Mouse (Mus musculus): ENCODE results near the gene Csde1. TPM values are rescaled to one million over a fixed set of nuclear protein-coding genes. Genes with fewer than 3 reads are reported as not detected.

Csde1 gene
- polyA plus RNA-seq, 1 experiment = 35.0 TPM

- Histone ChIP-seq H3K4me3 (ENCODE audit: control insufficient read depth, insufficient read depth, low read length) (no peak overlapping the region), H3K4me1 (replicated peaks; ENCODE audit: control insufficient read depth, insufficient read depth, low read length) (no peaks in the 10 kb centered on the region), H3K27me3 (ENCODE audit: control insufficient read depth, insufficient read depth, low read length) (no peaks in the 10 kb centered on the region), H3K27ac (ENCODE audit: control insufficient read depth, insufficient read depth, low read length) (no peak overlapping the region), H3K36me3 (ENCODE audit: control insufficient read depth, insufficient read depth, low read length) (no peaks in the 10 kb centered on the region)
- no peak for DNase-seq
- TF ChIP-seq POLR2A (IDR thresholded peaks at IDR 0.05; ENCODE audit: control insufficient read depth, extremely low read depth, insufficient read depth, low read length, poor library complexity) (no peak), CTCF (IDR thresholded peaks at IDR 0.05; ENCODE audit: borderline replicate concordance, control insufficient read depth, extremely low read depth, insufficient read depth, low read length, poor library complexity) (no peak)
- WGBS = 91% methylated on average over 9 of the region's 9 CpGs
Observed at GRCm38 (mm10) chr3:103075871-103076270, 55.6 kb downstream of the Csde1 start.

GRCm38 (mm10) chr3:103076476-103076875 lies 56.2 kb downstream of the Csde1 start:
- no peak for DNase-seq
- no peak overlapping the region for H3K4me3 ChIP-seq (ENCODE audit: control insufficient read depth, insufficient read depth, low read length)
- WGBS = 93% methylated on average over 9 of the region's 9 CpGs
- no peaks in the 10 kb centered on the region for H3K4me1 ChIP-seq (replicated peaks; ENCODE audit: control insufficient read depth, insufficient read depth, low read length)
- no peak for TF ChIP-seq POLR2A (IDR thresholded peaks at IDR 0.05; ENCODE audit: control insufficient read depth, extremely low read depth, insufficient read depth, low read length, poor library complexity)
- TF ChIP-seq CTCF (IDR thresholded peaks at IDR 0.05; ENCODE audit: borderline replicate concordance, control insufficient read depth, extremely low read depth, insufficient read depth, low read length, poor library complexity) = no peak
- H3K27ac ChIP-seq (ENCODE audit: control insufficient read depth, insufficient read depth, low read length) = no peak overlapping the region
- no peaks in the 10 kb centered on the region for H3K27me3 ChIP-seq (ENCODE audit: control insufficient read depth, insufficient read depth, low read length)
- no peaks in the 10 kb centered on the region for H3K36me3 ChIP-seq (ENCODE audit: control insufficient read depth, insufficient read depth, low read length)

DNA sequence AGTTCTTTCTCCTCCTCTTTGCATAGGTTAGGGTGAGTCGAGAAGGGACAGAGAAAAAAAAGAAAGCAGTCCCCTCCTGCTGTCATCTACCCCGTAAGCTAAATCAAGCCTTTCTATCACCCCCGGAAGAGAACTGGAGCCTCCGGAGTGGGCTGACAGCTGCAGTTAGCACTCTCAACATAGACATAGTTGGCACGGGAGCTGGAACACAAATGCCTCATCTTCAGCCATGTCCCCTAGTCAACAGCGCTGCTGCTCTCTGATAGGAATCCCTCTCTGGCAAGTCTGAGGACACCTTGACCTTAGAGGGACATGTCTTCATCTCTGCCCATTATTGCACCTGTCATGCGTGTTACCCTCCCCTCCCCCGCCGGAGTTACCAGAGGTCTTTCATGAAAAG lies 59.1 kb downstream of the Csde1 start:
- Histone ChIP-seq H3K27ac (ENCODE audit: control insufficient read depth, insufficient read depth, low read length) (no peak overlapping the region), H3K4me3 (ENCODE audit: control insufficient read depth, insufficient read depth, low read length) (no peak overlapping the region), H3K4me1 (replicated peaks; ENCODE audit: control insufficient read depth, insufficient read depth, low read length) (no peaks in the 10 kb centered on the region), H3K27me3 (ENCODE audit: control insufficient read depth, insufficient read depth, low read length) (no peaks in the 10 kb centered on the region), H3K36me3 (ENCODE audit: control insufficient read depth, insufficient read depth, low read length) (no peaks in the 10 kb centered on the region)
- TF ChIP-seq CTCF (IDR thresholded peaks at IDR 0.05; ENCODE audit: borderline replicate concordance, control insufficient read depth, extremely low read depth, insufficient read depth, low read length, poor library complexity) (no peak), POLR2A (IDR thresholded peaks at IDR 0.05; ENCODE audit: control insufficient read depth, extremely low read depth, insufficient read depth, low read length, poor library complexity) (no peak)
- no peak for DNase-seq
- WGBS = 97% methylated on average over 9 of the region's 9 CpGs

DNA sequence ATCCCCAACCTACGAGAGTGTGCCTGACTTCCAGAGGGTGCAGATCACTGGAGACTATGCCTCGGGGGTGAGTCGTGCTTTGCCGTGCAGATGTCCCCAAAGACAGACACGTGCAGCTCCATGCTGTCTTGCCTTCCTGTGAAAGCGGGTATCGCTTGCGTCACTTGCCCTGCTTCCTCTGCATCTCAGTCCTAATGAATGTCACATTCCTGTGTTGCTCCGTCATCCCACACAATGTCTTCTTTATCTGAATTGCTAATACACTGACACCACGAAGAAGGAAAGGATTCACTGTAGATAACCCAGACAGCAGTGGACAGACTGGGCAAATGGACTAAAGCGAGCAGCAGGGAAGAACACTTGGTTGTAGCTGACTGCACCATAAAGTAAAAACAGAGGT lies 60.8 kb downstream of the Csde1 start:
- Histone ChIP-seq H3K4me1 (replicated peaks; ENCODE audit: control insufficient read depth, insufficient read depth, low read length) (no peaks in the 10 kb centered on the region), H3K4me3 (ENCODE audit: control insufficient read depth, insufficient read depth, low read length) (no peak overlapping the region), H3K36me3 (ENCODE audit: control insufficient read depth, insufficient read depth, low read length) (no peaks in the 10 kb centered on the region), H3K27ac (ENCODE audit: control insufficient read depth, insufficient read depth, low read length) (no peak overlapping the region), H3K27me3 (ENCODE audit: control insufficient read depth, insufficient read depth, low read length) (no peaks in the 10 kb centered on the region)
- WGBS = 89% methylated on average over 11 of the region's 11 CpGs
- TF ChIP-seq POLR2A (IDR thresholded peaks at IDR 0.05; ENCODE audit: control insufficient read depth, extremely low read depth, insufficient read depth, low read length, poor library complexity) (no peak), CTCF (IDR thresholded peaks at IDR 0.05; ENCODE audit: borderline replicate concordance, control insufficient read depth, extremely low read depth, insufficient read depth, low read length, poor library complexity) (no peak)
- DNase-seq = no peak

- Histone ChIP-seq H3K4me1 (replicated peaks; ENCODE audit: control insufficient read depth, insufficient read depth, low read length) (no peaks in the 10 kb centered on the region), H3K36me3 (ENCODE audit: control insufficient read depth, insufficient read depth, low read length) (no peaks in the 10 kb centered on the region), H3K4me3 (ENCODE audit: control insufficient read depth, insufficient read depth, low read length) (no peak overlapping the region), H3K27ac (ENCODE audit: control insufficient read depth, insufficient read depth, low read length) (no peak overlapping the region), H3K27me3 (ENCODE audit: control insufficient read depth, insufficient read depth, low read length) (no peaks in the 10 kb centered on the region)
- 96% methylated on average over 17 of the region's 17 CpGs for WGBS
- no peak for TF ChIP-seq CTCF (IDR thresholded peaks at IDR 0.05; ENCODE audit: borderline replicate concordance, control insufficient read depth, extremely low read depth, insufficient read depth, low read length, poor library complexity)
- no peak for TF ChIP-seq POLR2A (IDR thresholded peaks at IDR 0.05; ENCODE audit: control insufficient read depth, extremely low read depth, insufficient read depth, low read length, poor library complexity)
- DNase-seq = no peak
Observed at GRCm38 (mm10) chr3:103081861-103082453, 61.7 kb downstream of the Csde1 start.

DNA sequence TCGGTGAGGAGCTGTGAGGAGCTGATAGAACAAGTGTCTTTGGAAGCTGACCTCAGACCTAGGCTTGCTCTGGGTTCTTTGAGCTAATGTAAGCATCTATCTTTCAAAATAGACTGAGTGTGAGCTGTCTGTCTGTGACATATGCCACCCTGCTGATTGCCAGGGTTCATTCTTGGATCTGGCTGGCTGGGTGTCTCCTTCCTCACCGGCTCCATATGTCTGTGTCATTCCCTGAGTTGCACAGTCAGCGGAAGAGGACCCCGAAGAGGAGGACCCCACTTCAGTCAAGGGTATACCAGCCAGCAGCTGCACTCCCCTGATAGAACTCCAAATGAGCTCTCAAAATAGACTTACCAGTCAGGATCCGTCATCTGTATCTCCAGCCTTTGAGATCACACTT lies 62.5 kb downstream of the Csde1 start:
- no peak overlapping the region for H3K27ac ChIP-seq (ENCODE audit: control insufficient read depth, insufficient read depth, low read length)
- TF ChIP-seq CTCF (IDR thresholded peaks at IDR 0.05; ENCODE audit: borderline replicate concordance, control insufficient read depth, extremely low read depth, insufficient read depth, low read length, poor library complexity) (no peak), POLR2A (IDR thresholded peaks at IDR 0.05; ENCODE audit: control insufficient read depth, extremely low read depth, insufficient read depth, low read length, poor library complexity) (no peak)
- WGBS = 93% methylated on average over 5 of the region's 5 CpGs

GRCm38 (mm10) chr3:103085986-103086385 lies 65.8 kb downstream of the Csde1 start:
- no peak for TF ChIP-seq CTCF (IDR thresholded peaks at IDR 0.05; ENCODE audit: borderline replicate concordance, control insufficient read depth, extremely low read depth, insufficient read depth, low read length, poor library complexity)
- Histone ChIP-seq H3K4me3 (ENCODE audit: control insufficient read depth, insufficient read depth, low read length) (no peak overlapping the region), H3K27me3 (ENCODE audit: control insufficient read depth, insufficient read depth, low read length) (no peaks in the 10 kb centered on the region), H3K36me3 (ENCODE audit: control insufficient read depth, insufficient read depth, low read length) (no peaks in the 10 kb centered on the region), H3K4me1 (replicated peaks; ENCODE audit: control insufficient read depth, insufficient read depth, low read length) (peaks cover 12% of the 10 kb centered on the region), H3K27ac (ENCODE audit: control insufficient read depth, insufficient read depth, low read length) (no peak overlapping the region)
- no peak for DNase-seq
- WGBS = 94% methylated on average over 3 of the region's 3 CpGs

More for the DNA sequence above, 62.5 kb downstream of the Csde1 start:
- Histone ChIP-seq H3K27me3 (ENCODE audit: control insufficient read depth, insufficient read depth, low read length) (no peaks in the 10 kb centered on the region), H3K4me1 (replicated peaks; ENCODE audit: control insufficient read depth, insufficient read depth, low read length) (no peaks in the 10 kb centered on the region), H3K4me3 (ENCODE audit: control insufficient read depth, insufficient read depth, low read length) (no peak overlapping the region), H3K36me3 (ENCODE audit: control insufficient read depth, insufficient read depth, low read length) (no peaks in the 10 kb centered on the region)
- no peak for DNase-seq

All from thymus, adult 2 months (tissue).